Mouse (Mus musculus) kidney, adult 18-20 months (tissue): ENCODE data around the gene Gm42957.
A peak's percentile ranks its signal among the peaks of the same experiment; 100 is the strongest.
"Not testable (repeated sequence)": the region's sequence is repeated elsewhere in the genome, so short reads cannot be mapped to it uniquely, and the experiment has no call there.

ENCODE experiments used
- DNase-seq: peaks from one replicate; pipeline ENCODE4 v3.0.0; 2021

The Gm42957 gene

DNA sequence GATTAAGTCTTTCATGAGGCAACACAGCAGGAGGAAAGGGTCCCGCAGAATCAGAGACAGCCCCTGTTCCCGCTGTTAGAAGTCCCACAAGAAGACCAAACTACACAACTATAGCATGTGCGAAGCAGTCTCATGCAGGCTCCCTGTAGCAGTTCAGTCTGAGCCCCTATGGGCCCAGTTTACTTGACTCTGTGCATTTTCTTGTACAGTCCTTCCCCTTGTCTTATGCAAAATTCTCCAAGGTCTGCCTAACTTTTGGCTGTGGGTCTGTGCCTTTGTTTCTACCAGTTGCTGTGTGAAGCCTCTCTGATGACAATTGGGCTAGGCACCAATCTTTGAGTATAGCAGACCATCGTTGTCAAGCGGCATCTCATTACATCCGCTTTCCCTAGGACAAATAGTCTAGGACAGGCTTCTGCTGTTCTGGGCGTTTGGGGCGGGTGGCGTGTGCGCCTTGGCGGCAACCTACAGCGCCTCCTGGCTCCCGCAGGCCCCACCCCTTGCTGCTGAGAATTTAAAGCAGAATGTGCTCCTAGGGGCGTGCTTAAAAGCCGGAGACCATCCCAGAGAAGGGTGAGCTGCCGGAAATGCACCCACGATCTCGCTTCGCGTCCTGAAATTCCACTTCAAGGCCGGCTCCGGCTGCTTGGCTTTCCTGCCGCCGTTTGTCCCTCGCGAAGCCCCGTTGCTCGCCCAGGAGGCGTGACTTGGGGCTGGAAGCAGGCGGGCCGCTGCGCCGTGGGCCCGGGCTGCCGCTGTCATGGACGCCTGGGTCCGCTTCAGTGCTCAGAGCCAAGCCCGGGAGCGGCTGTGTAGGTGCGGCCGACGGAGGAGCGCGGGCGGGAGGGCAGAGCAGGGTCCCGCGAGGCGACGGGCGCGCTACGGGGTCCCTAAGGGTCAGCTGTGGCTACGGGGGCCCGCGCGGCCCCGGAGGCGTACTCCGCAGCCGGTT, at the start of gene Gm42957, which contains the start of gene Pex11b:
TSS of gene Gm42957 (plus strand) at position 547 of the 952 bp plus-strand sequence.
TSS of gene Pex11b (plus strand) at position 449 of the 952 bp plus-strand sequence.
- peak; percentile 93 for DNase-seq

GRCm38 (mm10) chr3:96590657-96591056, 44.6 kb upstream of the Gm42957 start:
- no peak for DNase-seq

DNA sequence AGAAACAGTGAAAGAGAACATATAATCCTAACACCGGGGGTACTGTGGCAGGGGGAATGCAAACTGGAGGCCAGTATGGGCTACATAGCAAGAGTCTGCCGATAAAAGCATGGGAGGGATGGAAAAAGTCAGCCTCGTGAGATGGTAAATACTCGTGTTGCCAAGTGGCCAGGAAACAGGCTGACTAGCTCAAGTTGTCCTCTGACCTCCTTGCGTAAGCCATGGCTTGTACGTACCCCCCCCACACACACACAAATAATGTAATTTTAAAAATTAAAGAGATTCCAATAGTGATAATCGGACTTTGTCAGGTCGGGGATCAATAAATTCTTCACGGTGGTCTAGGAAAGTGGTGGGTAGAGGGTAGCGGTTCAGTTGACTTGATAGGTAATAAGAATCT, 41.9 kb upstream of the Gm42957 start:
- peak; percentile 37 for DNase-seq

DNA sequence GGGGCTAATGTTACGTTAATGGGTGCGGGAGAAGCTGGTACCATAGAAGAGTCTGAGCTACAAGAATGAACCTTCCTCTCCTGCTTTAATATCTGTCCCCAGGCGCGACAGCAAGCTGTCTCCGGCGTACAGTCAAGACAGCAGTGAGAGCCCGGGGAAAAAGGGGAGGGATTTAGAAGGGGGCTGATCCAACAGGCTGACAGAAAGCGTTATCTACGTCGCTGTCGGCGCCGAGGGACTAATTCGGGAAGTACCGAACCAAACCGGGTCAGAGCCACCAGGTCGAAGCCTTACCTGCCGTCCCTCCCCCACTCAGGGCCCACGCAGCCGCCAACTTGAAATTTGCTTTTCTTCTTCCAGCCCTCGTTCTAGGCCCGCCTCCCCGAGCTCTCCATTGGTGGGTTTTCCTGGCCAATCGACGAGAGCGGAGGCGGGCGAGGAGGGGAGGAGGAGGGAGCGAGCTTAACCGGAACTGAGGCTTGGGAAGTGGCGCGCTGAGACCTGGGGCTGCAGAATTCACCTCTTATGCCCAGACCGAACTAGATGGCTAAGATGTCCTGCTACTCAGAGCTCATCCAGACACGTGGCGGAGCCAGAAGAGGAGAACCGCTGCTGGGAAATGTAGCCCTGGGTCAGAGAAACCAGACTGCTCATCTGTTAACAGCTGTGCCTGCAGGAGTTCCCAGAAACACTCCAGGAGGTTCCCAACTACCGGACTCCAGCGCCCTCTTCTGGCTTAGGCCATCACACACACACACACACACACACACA, 41.3 kb upstream of the Gm42957 start, which contains the start of gene Polr3gl:
TSS of gene Polr3gl (minus strand) at position 392 of the 771 bp plus-strand sequence.
- peak; percentile 96 for DNase-seq

- DNase-seq: no peak
These were observed 40.4 kb upstream of the Gm42957 start for GRCm38 (mm10) chr3:96594851-96595250.

- no peak for DNase-seq
These were observed 39.6 kb upstream of the Gm42957 start for GRCm38 (mm10) chr3:96595661-96596060.

GRCm38 (mm10) chr3:96596228-96596707, 39.0 kb upstream of the Gm42957 start, which contains the start of gene Ankrd34a:
Gene Ankrd34a (plus strand): TSS chr3:96596636.
- peak; percentile 41 for DNase-seq

- no peak for DNase-seq
These were observed 38.4 kb upstream of the Gm42957 start for GRCm38 (mm10) chr3:96596855-96597254.

DNA sequence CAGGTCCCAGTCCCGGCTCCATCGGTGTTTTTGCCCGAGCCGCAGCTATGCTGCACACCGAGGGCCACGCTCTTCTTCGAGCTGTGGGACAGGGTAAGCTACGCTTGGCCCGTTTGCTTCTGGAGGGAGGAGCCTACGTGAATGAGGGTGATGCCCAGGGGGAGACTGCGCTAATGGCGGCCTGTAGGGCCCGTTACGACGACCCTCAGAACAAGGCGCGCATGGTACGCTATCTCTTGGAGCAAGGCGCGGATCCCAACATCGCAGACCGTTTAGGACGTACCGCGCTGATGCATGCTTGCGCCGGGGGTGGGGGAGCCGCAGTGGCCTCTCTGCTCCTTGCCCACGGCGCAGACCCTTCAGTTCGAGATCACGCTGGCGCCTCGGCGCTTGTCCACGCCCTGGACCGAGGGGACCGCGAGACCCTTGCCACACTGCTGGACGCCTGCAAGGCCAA, 37.8 kb upstream of the Gm42957 start:
- no peak for DNase-seq

GRCm38 (mm10) chr3:96598156-96599068, 36.9 kb upstream of the Gm42957 start:
- peak; percentile 66 for DNase-seq

DNA sequence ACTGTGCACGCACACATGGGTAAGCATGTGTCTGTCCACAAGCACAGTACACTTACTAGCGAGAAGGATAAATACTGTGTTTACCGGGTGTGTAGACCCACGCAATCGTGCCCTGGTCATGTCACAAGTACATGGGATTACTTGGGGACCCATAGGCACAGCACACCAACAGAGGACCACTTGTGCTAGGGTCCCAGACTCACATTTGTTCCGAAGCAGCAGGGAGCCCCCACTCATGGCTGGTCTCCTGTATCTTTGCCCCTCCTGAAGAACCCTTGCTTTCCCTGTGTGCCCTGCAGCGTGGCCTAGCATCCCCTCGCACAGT, 36.2 kb upstream of the Gm42957 start:
- DNase-seq: no peak

DNA sequence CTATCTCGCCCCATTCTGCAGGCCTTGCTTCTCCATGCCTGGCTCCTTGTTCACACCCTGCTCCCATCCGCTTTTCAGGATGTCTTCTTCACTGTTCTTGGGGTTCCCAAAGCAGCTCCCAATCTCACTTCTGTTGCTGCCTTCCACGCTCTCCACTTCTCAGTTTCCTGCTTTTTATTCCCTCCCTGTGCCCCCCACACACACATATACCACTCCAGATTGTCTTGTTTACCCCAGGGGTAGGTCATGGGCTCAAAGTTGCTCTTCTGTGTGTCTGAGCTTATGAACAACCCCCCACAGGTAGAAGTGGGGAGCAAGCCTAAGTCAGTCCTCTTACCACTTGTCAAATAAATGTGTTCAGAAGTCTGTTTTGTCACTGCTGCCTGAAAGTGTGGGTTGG, 35.9 kb upstream of the Gm42957 start:
- no peak for DNase-seq

DNA sequence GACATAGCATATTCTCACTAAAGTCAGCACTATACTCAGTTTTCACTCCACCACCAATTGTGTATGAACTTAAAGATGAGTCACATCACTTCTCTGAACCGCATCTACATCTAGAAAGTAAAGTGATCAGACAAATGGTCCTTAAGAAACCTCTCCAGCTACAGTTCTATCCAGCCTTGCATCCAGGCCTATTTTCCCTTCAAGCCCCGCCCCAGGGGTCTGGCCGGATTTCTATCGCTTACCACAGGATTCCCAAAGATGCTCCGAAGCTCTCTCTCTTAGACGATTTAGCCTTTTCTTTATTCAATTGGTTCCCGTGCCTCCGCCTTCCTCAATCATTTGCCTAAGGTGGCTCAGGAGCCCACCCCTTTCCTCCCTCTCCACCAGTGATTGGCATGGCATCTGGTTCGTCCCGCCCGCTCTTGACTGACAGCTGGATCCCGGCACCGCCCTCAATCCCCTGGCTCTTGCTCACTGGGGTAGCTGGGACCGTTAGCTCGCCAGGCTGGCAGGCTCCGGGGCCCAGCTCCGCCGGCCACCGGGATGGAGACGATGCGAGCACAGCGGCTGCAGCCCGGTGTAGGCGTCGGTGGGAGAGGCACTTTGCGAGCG, 34.5 kb upstream of the Gm42957 start, which contains the start of gene Lix1l:
TSS of gene Lix1l (plus strand) at position 511 of the 612 bp plus-strand sequence.
- peak; percentile 88 for DNase-seq

- DNase-seq: peak; percentile 64
These were observed 34.0 kb upstream of the Gm42957 start for GRCm38 (mm10) chr3:96601251-96601787.

GRCm38 (mm10) chr3:96601941-96602703, 33.2 kb upstream of the Gm42957 start:
- no peak for DNase-seq

DNA sequence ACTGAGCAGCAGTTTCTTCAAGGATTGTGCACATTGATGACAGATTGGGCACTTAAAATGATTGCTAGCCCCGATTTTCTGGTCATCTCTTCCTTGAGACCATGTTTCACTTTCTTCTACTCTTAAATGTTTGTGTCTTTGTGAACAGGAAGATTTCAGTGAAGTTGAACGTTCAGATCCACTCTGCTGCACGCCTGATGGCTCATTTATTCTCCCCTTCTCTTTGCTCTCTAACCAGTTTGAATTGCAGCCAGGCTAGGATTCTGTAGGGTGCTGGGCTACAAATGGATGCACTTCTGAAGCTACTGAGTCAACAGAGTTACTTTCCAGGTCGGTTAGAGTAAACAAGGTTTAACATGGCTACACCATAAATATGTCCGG, 32.6 kb upstream of the Gm42957 start:
- DNase-seq: no peak

DNA sequence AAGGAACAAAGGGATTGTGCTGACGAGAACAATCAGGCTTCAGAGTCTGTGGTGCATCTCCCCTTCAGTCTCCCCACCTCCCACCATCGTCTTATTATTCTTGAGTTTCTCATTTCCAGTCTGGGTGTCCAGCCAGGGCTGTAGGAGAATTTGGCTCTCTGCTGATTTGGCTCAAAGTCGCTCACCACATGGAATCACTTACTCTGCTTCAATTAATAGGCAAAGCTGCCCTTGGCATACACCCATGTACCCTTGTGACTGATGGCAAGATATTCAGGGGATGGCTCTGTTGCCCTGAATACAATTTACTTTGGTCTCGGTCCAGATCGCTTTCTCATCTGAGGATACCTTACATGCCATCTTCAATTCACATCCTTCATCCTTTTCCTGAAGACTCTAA, 32.0 kb upstream of the Gm42957 start:
- DNase-seq: no peak

- DNase-seq: not testable (repeated sequence)
These were observed 29.3 kb upstream of the Gm42957 start for GRCm38 (mm10) chr3:96606007-96606406.

GRCm38 (mm10) chr3:96606618-96607017, 28.7 kb upstream of the Gm42957 start:
- DNase-seq: no peak

GRCm38 (mm10) chr3:96617941-96618340, 17.3 kb upstream of the Gm42957 start:
- DNase-seq: no peak

GRCm38 (mm10) chr3:96623201-96623600, 12.1 kb upstream of the Gm42957 start:
- DNase-seq: no peak
